Mouse (Mus musculus): ENCODE results near the gene Cd177. TPM values are rescaled to one million over a fixed set of nuclear protein-coding genes. Genes with fewer than 3 reads are reported as not detected.
"Not testable (repeated sequence)": the region's sequence is repeated elsewhere in the genome, so short reads cannot be mapped to it uniquely, and the experiment has no call there.

Cd177 gene
- 0.21 and 0.33 TPM in 2 replicates for polyA plus RNA-seq (2015; fragmentation: Nextera tagmentation; extraction: Ambion mirVana)

GRCm38 (mm10) chr7:24760211-24760610 lies at the start of gene Cd177:
TSS of gene Cd177 (minus strand) at chr7:24760311.
- no peak for ATAC-seq (ENCODE audit: low read depth)
- H3K27me3 ChIP-seq = no peaks in the 10 kb centered on the region
- no peak within 1 kb of the TSS for H3K4me3 ChIP-seq
- no peaks in the 10 kb centered on the region for H3K36me3 ChIP-seq
- H3K9ac ChIP-seq = no peak within 1 kb of the TSS
- 85% methylated on average over 6 of the region's 6 CpGs for WGBS
- H3K27ac ChIP-seq (replicated peaks) = no peak within 1 kb of the TSS
- H3K4me2 ChIP-seq = no peak within 1 kb of the TSS
- H3K9me3 ChIP-seq = no peaks in the 10 kb centered on the region
- no peaks in the 10 kb centered on the region for H3K4me1 ChIP-seq (replicated peaks)

GRCm38 (mm10) chr7:24809041-24809440 lies 48.9 kb upstream of the Cd177 start:
- no peaks in the 10 kb centered on the region for H3K36me3 ChIP-seq
- H3K9ac ChIP-seq = no peak overlapping the region
- no peaks in the 10 kb centered on the region for H3K27me3 ChIP-seq
- 23% methylated on average over 2 of the region's 2 CpGs for WGBS
- no peaks in the 10 kb centered on the region for H3K9me3 ChIP-seq
- no peak for ATAC-seq (ENCODE audit: low read depth)
- H3K4me1 ChIP-seq (replicated peaks) = no peaks in the 10 kb centered on the region
- no peak overlapping the region for H3K27ac ChIP-seq (replicated peaks)
- H3K4me2 ChIP-seq = no peak overlapping the region
- no peak overlapping the region for H3K4me3 ChIP-seq

GRCm38 (mm10) chr7:24804826-24805225 lies 44.7 kb upstream of the Cd177 start:
- no peak overlapping the region for H3K27ac ChIP-seq (replicated peaks)
- no peak overlapping the region for H3K4me3 ChIP-seq
- H3K27me3 ChIP-seq = no peaks in the 10 kb centered on the region
- H3K9me3 ChIP-seq = no peaks in the 10 kb centered on the region
- ATAC-seq (ENCODE audit: low read depth) = no peak
- no peaks in the 10 kb centered on the region for H3K4me1 ChIP-seq (replicated peaks)
- no peaks in the 10 kb centered on the region for H3K36me3 ChIP-seq
- WGBS = 67% methylated on average over 6 of the region's 6 CpGs
- H3K9ac ChIP-seq = no peak overlapping the region
- no peak overlapping the region for H3K4me2 ChIP-seq

- no peak overlapping the region for H3K4me3 ChIP-seq
- no peak overlapping the region for H3K27ac ChIP-seq (replicated peaks)
- no peaks in the 10 kb centered on the region for H3K36me3 ChIP-seq
- no peaks in the 10 kb centered on the region for H3K27me3 ChIP-seq
- 78% methylated on average over 7 of the region's 7 CpGs for WGBS
- H3K4me1 ChIP-seq (replicated peaks) = no peaks in the 10 kb centered on the region
- no peak overlapping the region for H3K9ac ChIP-seq
- no peak for ATAC-seq (ENCODE audit: low read depth)
- no peak overlapping the region for H3K4me2 ChIP-seq
- peaks cover 8% of the 10 kb centered on the region; the same call in 1 of the 2 replicates for H3K9me3 ChIP-seq
These were observed 42.1 kb upstream of the Cd177 start for GRCm38 (mm10) chr7:24802149-24802767.

GRCm38 (mm10) chr7:24797918-24798317 lies 37.8 kb upstream of the Cd177 start:
- H3K4me1 ChIP-seq (replicated peaks) = no peaks in the 10 kb centered on the region
- no peak overlapping the region for H3K9ac ChIP-seq
- H3K36me3 ChIP-seq = no peaks in the 10 kb centered on the region
- ATAC-seq (ENCODE audit: low read depth) = no peak
- H3K4me3 ChIP-seq = no peak overlapping the region
- no peaks in the 10 kb centered on the region for H3K27me3 ChIP-seq
- H3K4me2 ChIP-seq = no peak overlapping the region
- peaks cover 8% of the 10 kb centered on the region for H3K9me3 ChIP-seq
- 92% methylated on average over 1 of the region's 1 CpGs for WGBS
- no peak overlapping the region for H3K27ac ChIP-seq (replicated peaks)

- not testable (repeated sequence) for H3K9ac ChIP-seq; H3K9me3 ChIP-seq; H3K4me1 ChIP-seq (replicated peaks); H3K4me3 ChIP-seq; H3K27ac ChIP-seq (replicated peaks); ATAC-seq (ENCODE audit: low read depth); H3K27me3 ChIP-seq; H3K36me3 ChIP-seq; H3K4me2 ChIP-seq
- WGBS = 55% methylated on average over 4 of the region's 4 CpGs
These were observed 16.8 kb upstream of the Cd177 start, which contains the start of gene Ceacam10 for GRCm38 (mm10) chr7:24776918-24777317. TSS of gene Ceacam10 (plus strand) at chr7:24777206.

- no peaks in the 10 kb centered on the region for H3K4me1 ChIP-seq (replicated peaks)
- no peak overlapping the region for H3K27ac ChIP-seq (replicated peaks)
- no peak overlapping the region for H3K4me2 ChIP-seq
- 70% methylated on average over 2 of the region's 2 CpGs for WGBS
- H3K9ac ChIP-seq = no peak overlapping the region
- no peak overlapping the region for H3K4me3 ChIP-seq
- H3K36me3 ChIP-seq = no peaks in the 10 kb centered on the region
- H3K9me3 ChIP-seq = no peaks in the 10 kb centered on the region
- no peaks in the 10 kb centered on the region for H3K27me3 ChIP-seq
- ATAC-seq (ENCODE audit: low read depth) = no peak
These were observed 16.0 kb upstream of the Cd177 start for GRCm38 (mm10) chr7:24776145-24776544.

- Histone ChIP-seq H3K4me3 (no peak overlapping the region), H3K4me1 (replicated peaks) (no peaks in the 10 kb centered on the region), H3K9me3 (no peaks in the 10 kb centered on the region), H3K27me3 (no peaks in the 10 kb centered on the region), H3K36me3 (no peaks in the 10 kb centered on the region), H3K27ac (replicated peaks) (no peak overlapping the region), H3K9ac (no peak overlapping the region), H3K4me2 (no peak overlapping the region)
- no peak for ATAC-seq (ENCODE audit: low read depth)
- 69% methylated on average over 3 of the region's 3 CpGs for WGBS
These were observed 13.9 kb upstream of the Cd177 start for GRCm38 (mm10) chr7:24773942-24774535.

- no peaks in the 10 kb centered on the region for H3K4me1 ChIP-seq (replicated peaks)
These were observed 11.2 kb upstream of the Cd177 start for GRCm38 (mm10) chr7:24771361-24771760.

GRCm38 (mm10) chr7:24762574-24762973 lies 2.5 kb upstream of the Cd177 start:
- no peak for ATAC-seq (ENCODE audit: low read depth)
- no peak overlapping the region for H3K27ac ChIP-seq (replicated peaks)

More at GRCm38 (mm10) chr7:24771361-24771760, 11.2 kb upstream of the Cd177 start:
- no peak for ATAC-seq (ENCODE audit: low read depth)
- no peaks in the 10 kb centered on the region for H3K27me3 ChIP-seq
- no peak overlapping the region for H3K4me2 ChIP-seq
- H3K4me3 ChIP-seq = no peak overlapping the region
- no peaks in the 10 kb centered on the region for H3K36me3 ChIP-seq
- H3K27ac ChIP-seq (replicated peaks) = no peak overlapping the region
- H3K9me3 ChIP-seq = no peaks in the 10 kb centered on the region
- H3K9ac ChIP-seq = no peak overlapping the region

GRCm38 (mm10) chr7:24761161-24761560 lies 1.1 kb upstream of the Cd177 start:
- no peak for ATAC-seq (ENCODE audit: low read depth)
- Histone ChIP-seq H3K4me1 (replicated peaks) (no peaks in the 10 kb centered on the region), H3K9me3 (no peaks in the 10 kb centered on the region), H3K36me3 (no peaks in the 10 kb centered on the region), H3K4me2 (no peak overlapping the region), H3K4me3 (no peak overlapping the region), H3K27ac (replicated peaks) (no peak overlapping the region), H3K27me3 (no peaks in the 10 kb centered on the region), H3K9ac (no peak overlapping the region)
- 81% methylated on average over 6 of the region's 6 CpGs for WGBS

More at GRCm38 (mm10) chr7:24762574-24762973, 2.5 kb upstream of the Cd177 start:
- no peaks in the 10 kb centered on the region for H3K36me3 ChIP-seq
- WGBS = 93% methylated on average over 8 of the region's 8 CpGs
- H3K9ac ChIP-seq = no peak overlapping the region
- H3K9me3 ChIP-seq = no peaks in the 10 kb centered on the region
- no peaks in the 10 kb centered on the region for H3K27me3 ChIP-seq
- no peaks in the 10 kb centered on the region for H3K4me1 ChIP-seq (replicated peaks)
- no peak overlapping the region for H3K4me3 ChIP-seq
- H3K4me2 ChIP-seq = no peak overlapping the region

- no peak overlapping the region for H3K4me3 ChIP-seq
- H3K9me3 ChIP-seq = no peaks in the 10 kb centered on the region
- H3K4me2 ChIP-seq = no peak overlapping the region
- H3K27me3 ChIP-seq = no peaks in the 10 kb centered on the region
- H3K27ac ChIP-seq (replicated peaks) = no peak overlapping the region
- WGBS = 88% methylated on average over 1 of the region's 1 CpGs
- no peak for ATAC-seq (ENCODE audit: low read depth)
- H3K36me3 ChIP-seq = no peaks in the 10 kb centered on the region
- H3K9ac ChIP-seq = no peak overlapping the region
- no peaks in the 10 kb centered on the region for H3K4me1 ChIP-seq (replicated peaks)
These were observed 1.6 kb downstream of the Cd177 start for GRCm38 (mm10) chr7:24758520-24758919.

GRCm38 (mm10) chr7:24753476-24753875 lies 6.6 kb downstream of the Cd177 start:
- H3K27ac ChIP-seq (replicated peaks) = no peak overlapping the region
- WGBS = 87% methylated on average over 5 of the region's 5 CpGs
- no peak overlapping the region for H3K9ac ChIP-seq

More at GRCm38 (mm10) chr7:24753476-24753875, 6.6 kb downstream of the Cd177 start:
- no peak overlapping the region for H3K4me2 ChIP-seq
- H3K4me3 ChIP-seq = no peak overlapping the region
- no peak for ATAC-seq (ENCODE audit: low read depth)
- no peaks in the 10 kb centered on the region for H3K27me3 ChIP-seq
- H3K9me3 ChIP-seq = no peaks in the 10 kb centered on the region
- H3K36me3 ChIP-seq = no peaks in the 10 kb centered on the region
- peaks cover 17% of the 10 kb centered on the region for H3K4me1 ChIP-seq (replicated peaks)
